Mouse (Mus musculus) spleen, adult 2 months (tissue): ENCODE measurements around the gene Nae1. TPM values are rescaled to one million over a fixed set of nuclear protein-coding genes. Genes with fewer than 3 reads are reported as not detected.
"Not testable (repeated sequence)": the region's sequence is repeated elsewhere in the genome, so short reads cannot be mapped to it uniquely, and the experiment has no call there.

Experiments used
- DNase-seq, 2 experiments: peaks; one replicate each; pipeline versions ENCODE4 v3.0.0 to v3.0.0-alpha.2; 2012 to 2021; ENCODE audit warnings: low spot score in 2 of 2, low read depth in 1 of 2
- H3K27ac ChIP-seq: fragments of 200-500 bp; 2 replicates; pipeline ENCODE4 v1.5.1; 2012; ENCODE audit warnings: low read length, inconsistent platforms; ENCODE audit not compliant: insufficient read depth
- H3K27me3 ChIP-seq: fragments of 200-500 bp; 2 replicates; pipeline ENCODE4 v1.6.1; 2012; ENCODE audit warnings: mild to moderate bottlenecking, moderate library complexity, low read length, inconsistent platforms; ENCODE audit not compliant: control insufficient read depth, insufficient read depth
- H3K36me3 ChIP-seq: fragments of 200-500 bp; 2 replicates; pipeline ENCODE4 v1.6.1; 2012; ENCODE audit warnings: mild to moderate bottlenecking, low read length, inconsistent platforms; ENCODE audit not compliant: control insufficient read depth, insufficient read depth
- H3K4me1 ChIP-seq: fragments of 200-500 bp; 2 replicates; pipeline ENCODE4 v1.6.1; 2011; ENCODE audit warnings: inconsistent platforms; ENCODE audit not compliant: control insufficient read depth, insufficient read depth, insufficient read length
- H3K4me3 ChIP-seq: fragments of 200-500 bp; 2 replicates; pipeline ENCODE4 v1.5.1; 2011; ENCODE audit warnings: mild to moderate bottlenecking, inconsistent platforms; ENCODE audit not compliant: insufficient read depth, insufficient read length; ENCODE audit errors: extremely low read depth
- CTCF ChIP-seq: fragments of 200-500 bp; IDR thresholded peaks from 2 replicates; pipeline ENCODE4 v1.5.1; 2011; ENCODE audit warnings: mild to moderate bottlenecking, inconsistent platforms; ENCODE audit not compliant: insufficient read depth, insufficient read length, insufficient replicate concordance; ENCODE audit errors: extremely low read depth
- POLR2A ChIP-seq: fragments of 200-500 bp; IDR thresholded peaks from 2 replicates; pipeline ENCODE4 v1.6.1; 2011; ENCODE audit warnings: low read depth, low read length, inconsistent platforms
- WGBS: fragments of 180-500 bp; shearing (Covaris S2); methylation state at CpG from one replicate; pipeline ENCODE4 v1.1.7; 2018; 5-methylcytosine and 5-hydroxymethylcytosine counted together
- polyA plus RNA-seq: library from polyadenylated mRNA; depleted of rRNA; stranded (reverse); fragments of >200 nt; gene quantifications from 2 replicates; pipeline ENCODE4 v1.2.3, GENCODE M21; 2012; rRNA removed

Nae1 gene
- 4.1 and 6.6 TPM in 2 replicates for polyA plus RNA-seq

DNA sequence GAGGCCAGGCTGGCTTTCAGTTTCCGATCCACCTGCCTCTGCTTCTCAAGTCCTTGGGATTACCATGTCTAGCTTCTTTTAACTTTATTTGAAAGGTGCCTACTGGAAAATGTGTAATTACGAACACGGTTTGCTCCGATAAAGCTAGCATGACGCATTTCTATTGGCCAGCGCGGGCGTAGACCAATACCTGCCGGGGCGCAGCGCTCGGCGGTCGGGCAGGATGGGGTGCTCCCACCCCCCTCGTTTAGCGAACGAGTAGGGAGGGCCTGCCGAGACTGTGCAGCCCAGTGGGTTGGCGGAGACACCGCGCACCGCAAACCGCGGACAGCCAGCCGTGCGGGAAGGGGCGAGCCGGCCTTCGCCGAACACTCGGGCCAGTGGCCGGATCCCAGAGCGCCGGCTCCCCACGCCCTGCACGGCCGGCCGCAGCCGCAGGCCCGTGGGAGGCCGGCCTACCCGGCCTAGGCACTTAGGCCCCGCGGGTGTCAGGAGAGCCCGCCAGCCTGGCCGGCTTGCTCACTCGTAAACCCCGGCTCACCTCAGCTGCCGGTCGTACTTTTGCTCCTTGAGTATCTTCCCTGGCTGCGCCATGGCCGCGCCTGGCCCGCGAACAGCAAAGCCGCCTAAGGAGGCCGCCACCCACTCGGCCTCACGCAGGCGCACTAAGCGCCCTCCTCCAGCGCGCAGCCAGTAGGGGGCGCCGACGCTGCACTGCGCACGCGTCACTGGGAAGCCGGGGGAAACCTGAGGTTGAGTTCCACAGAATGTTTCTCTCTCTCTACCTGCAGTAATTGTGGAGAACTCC is at the start of gene Nae1, which contains the start of gene Car7:
Nae1 (minus strand) TSS at position 667 of the 808 bp plus-strand sequence.
Car7 (plus strand) TSS at position 719 of the 808 bp plus-strand sequence.
- under 1% methylated on average over 70 of the region's 70 CpGs for WGBS
- TF ChIP-seq CTCF, result peak; percentile 99
- TF ChIP-seq POLR2A, result peak; percentile 82
- Histone ChIP-seq H3K27ac (peak within 1 kb of the TSS; percentile 92), H3K27me3 (no peaks in the 10 kb centered on the region), H3K4me3 (peak within 1 kb of the TSS; percentile 97), H3K36me3 (peaks cover 4% of the 10 kb centered on the region), H3K4me1 (peaks cover 8% of the 10 kb centered on the region)
- peak; percentile 84 to 92 for DNase-seq

DNA sequence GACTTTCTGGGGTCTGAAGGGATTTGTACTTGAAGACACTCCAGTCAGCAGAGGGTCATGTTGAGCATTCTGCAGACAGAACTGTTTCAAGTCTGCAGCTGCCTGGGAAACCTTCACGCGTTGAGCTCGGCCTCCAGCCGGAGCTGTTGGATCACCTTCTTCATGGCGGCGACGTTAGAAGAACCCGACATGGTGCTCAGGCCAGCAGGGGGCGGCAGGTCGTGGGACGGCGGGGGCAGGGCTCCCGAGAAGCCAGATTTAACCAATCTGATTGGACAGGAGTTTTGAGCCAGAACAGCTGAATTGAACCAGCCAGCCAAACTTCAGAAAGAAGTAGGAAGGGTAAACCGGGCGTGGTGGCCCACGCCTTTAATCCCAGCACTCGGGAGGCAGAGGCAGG is 43.2 kb upstream of the Nae1 start:
- DNase-seq, H3K4me1 ChIP-seq, H3K27ac ChIP-seq, H3K4me3 ChIP-seq, H3K27me3 ChIP-seq, H3K36me3 ChIP-seq: not testable (repeated sequence)
- WGBS, result 80% methylated on average over 17 of the region's 17 CpGs

DNA sequence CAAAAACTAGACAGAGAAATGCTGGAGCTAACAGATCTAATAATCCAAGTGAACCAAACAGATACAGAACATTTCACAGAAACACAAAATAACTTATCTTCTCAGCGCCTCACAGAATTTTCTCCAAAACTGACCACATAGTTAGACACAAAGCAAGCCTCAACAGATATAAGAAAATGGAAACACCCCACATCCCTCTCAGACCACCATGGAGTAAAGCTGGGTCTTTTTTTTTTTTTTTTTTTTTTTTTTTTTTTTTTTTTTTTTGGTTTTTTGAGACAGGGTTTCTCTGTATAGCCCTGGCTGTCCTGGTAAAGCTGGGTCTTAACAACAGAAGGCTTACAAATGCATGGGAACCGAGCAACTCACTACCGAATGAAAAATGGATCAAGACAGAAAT is 42.4 kb upstream of the Nae1 start:
- Histone ChIP-seq H3K27me3 (0 out of 2 replicates have a peak, but pooled peaks cover 1% of the 10 kb centered on the region), H3K36me3 (no peaks in the 10 kb centered on the region), H3K27ac (no peak overlapping the region), H3K4me1 (no peaks in the 10 kb centered on the region), H3K4me3 (no peak overlapping the region)
- DNase-seq, result no peak
- no peak for TF ChIP-seq POLR2A
- no peak for TF ChIP-seq CTCF
- 89% methylated on average over 3 of the region's 3 CpGs for WGBS

DNA sequence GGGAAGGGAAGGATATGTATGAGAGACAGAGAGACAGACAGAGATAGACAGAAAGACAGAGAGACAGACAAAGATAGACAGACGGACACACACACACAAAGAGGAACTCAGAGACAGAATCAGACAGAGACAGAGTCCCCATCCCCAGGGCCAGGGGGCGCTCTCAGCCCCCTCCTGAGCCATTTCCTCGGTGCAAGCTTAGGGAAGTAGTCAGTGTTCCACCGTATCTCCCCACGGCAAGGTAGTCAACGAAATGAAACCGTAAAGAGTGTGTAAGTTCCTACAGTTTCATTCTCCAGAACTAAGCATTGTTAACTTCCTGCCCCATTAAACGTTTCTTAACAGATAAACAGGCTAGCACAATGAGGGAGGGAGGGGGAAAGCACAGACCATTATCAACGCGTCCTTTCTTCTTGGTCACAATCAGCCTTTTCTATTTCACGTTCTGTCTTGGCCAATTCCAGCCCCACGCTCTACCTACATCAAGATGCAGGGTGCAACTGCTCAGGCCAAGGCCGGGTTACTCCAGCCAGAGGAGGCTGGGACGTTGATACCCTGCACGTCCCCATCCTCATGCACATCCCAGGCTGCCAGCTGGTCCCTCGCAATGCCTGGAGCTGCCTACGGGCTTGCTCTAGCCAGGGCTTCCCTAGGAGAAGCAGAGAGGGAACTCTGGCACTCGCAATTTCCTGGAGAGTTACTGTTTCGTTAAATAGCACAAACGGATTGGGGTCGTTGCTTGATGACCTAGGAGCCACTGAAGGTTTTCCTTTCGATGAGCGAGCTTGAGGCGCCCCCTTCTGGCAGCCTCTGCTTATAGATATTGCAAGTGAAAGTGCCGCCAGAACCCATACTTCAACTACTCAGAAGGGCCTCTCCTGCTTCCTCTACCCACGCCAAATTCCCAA is 36.3 kb upstream of the Nae1 start:
- no peaks in the 10 kb centered on the region; the same call in 1 of the 2 replicates for H3K4me1 ChIP-seq
- H3K27ac ChIP-seq, result no peak overlapping the region
- peak; percentile 69 to 83 for DNase-seq
- 0 out of 2 replicates have a peak, but pooled peaks cover 1% of the 10 kb centered on the region for H3K27me3 ChIP-seq
- H3K4me3 ChIP-seq, result peak overlapping the region; percentile 67
- WGBS, result under 1% methylated on average over 26 of the region's 26 CpGs
- H3K36me3 ChIP-seq, result no peaks in the 10 kb centered on the region
- TF ChIP-seq CTCF, result peak; percentile 85
- TF ChIP-seq POLR2A, result no peak

DNA sequence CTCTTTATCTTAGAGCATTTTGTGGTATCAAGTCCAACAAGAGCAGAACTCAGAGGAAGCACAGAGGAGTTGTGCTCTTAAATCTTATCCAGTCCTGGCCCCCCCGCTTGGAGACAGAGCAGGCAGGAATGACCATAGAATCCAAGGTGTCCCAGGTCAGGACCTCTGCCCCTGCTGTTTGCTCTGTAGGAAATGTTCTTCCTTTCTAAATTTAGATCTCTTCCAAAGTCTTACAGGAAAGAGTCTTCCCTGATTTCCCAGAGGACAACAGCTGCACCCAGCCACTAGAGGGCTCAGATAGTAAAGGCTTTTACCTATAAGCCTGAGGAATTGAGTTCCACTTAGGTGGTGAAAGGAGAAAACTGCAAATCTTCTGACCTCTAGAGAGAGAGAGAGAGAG is 35.1 kb upstream of the Nae1 start:
- TF ChIP-seq POLR2A, result no peak
- no peak for TF ChIP-seq CTCF
- WGBS, result 93% methylated on average over 1 of the region's 1 CpGs
- H3K27ac ChIP-seq, result no peak overlapping the region
- no peak overlapping the region for H3K4me3 ChIP-seq
- H3K4me1 ChIP-seq, result no peaks in the 10 kb centered on the region; the same call in 1 of the 2 replicates
- no peaks in the 10 kb centered on the region for H3K36me3 ChIP-seq
- 0 out of 2 replicates have a peak, but pooled peaks cover 1% of the 10 kb centered on the region for H3K27me3 ChIP-seq
- DNase-seq, result no peak

DNA sequence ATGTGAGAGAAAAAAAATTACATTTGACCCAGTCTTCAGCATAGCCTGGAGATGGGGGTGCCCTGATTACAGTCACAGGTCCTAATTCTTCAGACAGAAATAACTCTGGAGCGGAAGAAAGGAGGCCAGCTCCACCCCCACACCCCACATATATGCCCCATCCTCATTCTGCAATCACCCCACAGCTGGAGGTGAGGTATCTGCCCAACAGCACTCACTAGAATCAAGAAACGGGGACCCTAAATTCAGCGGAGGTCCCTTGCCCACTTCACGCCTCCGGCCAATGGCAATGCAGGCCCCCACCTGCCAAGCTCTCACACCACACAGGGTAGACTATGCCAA is 31.0 kb upstream of the Nae1 start:
- no peak for DNase-seq
- WGBS, result 93% methylated on average over 5 of the region's 5 CpGs
- Histone ChIP-seq H3K4me3 (no peak overlapping the region), H3K4me1 (no peaks in the 10 kb centered on the region; the same call in 1 of the 2 replicates), H3K36me3 (no peaks in the 10 kb centered on the region), H3K27ac (no peak overlapping the region), H3K27me3 (no peaks in the 10 kb centered on the region)
- TF ChIP-seq CTCF, result no peak
